Mouse (Mus musculus) spleen, adult 18-20 months (tissue): Measurements from ENCODE around the gene Olfr1269.

Source experiments
- DNase-seq, 2 experiments: peaks; one replicate each; pipeline ENCODE4 v3.0.0; 2022; ENCODE audit warnings: mixed read lengths in 2 of 2

Gene Olfr1269

GRCm38 (mm10) chr2:90121312-90121711 lies at the start of gene Olfr1269:
Gene Olfr1269 (minus strand): TSS chr2:90121412.
- no peak for DNase-seq

- DNase-seq: no peak
These were observed 32.7 kb upstream of the Olfr1269 start for GRCm38 (mm10) chr2:90153916-90154315.

GRCm38 (mm10) chr2:90152991-90153390 lies 31.8 kb upstream of the Olfr1269 start, which contains the start of gene Olfr1270:
Gene Olfr1270 (minus strand): TSS chr2:90153091.
- DNase-seq: no peak

- no peak for DNase-seq
These were observed 21.0 kb upstream of the Olfr1269 start, which contains the start of gene Olfr32 for GRCm38 (mm10) chr2:90142196-90142595. Gene Olfr32 (minus strand): TSS chr2:90142296.

- no peak for DNase-seq
These were observed 51.1 kb downstream of the Olfr1269 start for GRCm38 (mm10) chr2:90070065-90070464.
